Mouse (Mus musculus): ENCODE measurements around the gene Prrg1.
"Not testable (repeated sequence)": the region's sequence is repeated elsewhere in the genome, so short reads cannot be mapped to it uniquely, and the experiment has no call there.

Prrg1 gene

GRCm38 (mm10) chrX:78583202-78584004 is at the start of gene Prrg1:
Gene Prrg1, minus strand, starts transcription at chrX:78583896.
- peak; percentile 40 for DNase-seq (ENCODE audit: low read depth)

GRCm38 (mm10) chrX:78605814-78606213 is 22.1 kb upstream of the Prrg1 start:
- no peak for DNase-seq (ENCODE audit: low read depth)

GRCm38 (mm10) chrX:78593138-78593537 is 9.4 kb upstream of the Prrg1 start:
- DNase-seq (ENCODE audit: low read depth): no peak

GRCm38 (mm10) chrX:78582854-78583201 is 868 bp downstream of the Prrg1 start:
- no peak for DNase-seq (ENCODE audit: low read depth)

- DNase-seq (ENCODE audit: low read depth): no peak
These were observed 20.2 kb downstream of the Prrg1 start for GRCm38 (mm10) chrX:78563451-78563850.

GRCm38 (mm10) chrX:78553399-78553798 is 30.3 kb downstream of the Prrg1 start:
- no peak for DNase-seq (ENCODE audit: low read depth)

GRCm38 (mm10) chrX:78552704-78553103 is 31.0 kb downstream of the Prrg1 start:
- DNase-seq (ENCODE audit: low read depth): no peak

GRCm38 (mm10) chrX:78547696-78548095 is 36.0 kb downstream of the Prrg1 start:
- DNase-seq (ENCODE audit: low read depth): no peak

GRCm38 (mm10) chrX:78539734-78540133 is 44.0 kb downstream of the Prrg1 start:
- DNase-seq (ENCODE audit: low read depth): no peak

GRCm38 (mm10) chrX:78538632-78539316 is 44.9 kb downstream of the Prrg1 start:
- no peak for DNase-seq (ENCODE audit: low read depth)

GRCm38 (mm10) chrX:78518301-78518700 is 65.4 kb downstream of the Prrg1 start:
- DNase-seq (ENCODE audit: low read depth): no peak

GRCm38 (mm10) chrX:78482987-78483386 is 100.7 kb downstream of the Prrg1 start:
- no peak for DNase-seq (ENCODE audit: low read depth)

- DNase-seq (ENCODE audit: low read depth): peak; percentile 8
These were observed 104.0 kb downstream of the Prrg1 start for GRCm38 (mm10) chrX:78479710-78480109.

- no peak for DNase-seq (ENCODE audit: low read depth)
These were observed 149.3 kb downstream of the Prrg1 start for GRCm38 (mm10) chrX:78434357-78434756.

- not testable (repeated sequence) for DNase-seq (ENCODE audit: low read depth)
These were observed 180.3 kb downstream of the Prrg1 start for GRCm38 (mm10) chrX:78403346-78403745.

Measured in c-Kit-positive CD71-positive TER-119-negative erythroid progenitor cells, embryonic 14.5 days (primary cell).